Mouse (Mus musculus) liver, adult 2 months (tissue): Measurements from ENCODE around the gene Ptprs. TPM values are rescaled to one million over a fixed set of nuclear protein-coding genes. Genes with fewer than 3 reads are reported as not detected.

ENCODE experiments used
- DNase-seq: peaks from one replicate; pipeline ENCODE4 v3.0.0-alpha.2; 2011; ENCODE audit warnings: low read depth, low spot score; ENCODE audit errors: extremely low read depth
- H3K27ac ChIP-seq: fragments of 200-500 bp; replicated peaks from 2 replicates; pipeline ENCODE4 v1.5.1; 2012; ENCODE audit warnings: low read depth, mild to moderate bottlenecking, control low read depth, inconsistent platforms, low read length; ENCODE audit not compliant: insufficient read depth
- H3K27me3 ChIP-seq: fragments of 200-500 bp; 2 replicates; pipeline ENCODE4 v1.6.1; 2012; ENCODE audit warnings: mild to moderate bottlenecking, moderate library complexity, low read length, inconsistent platforms; ENCODE audit not compliant: control insufficient read depth, insufficient read depth
- H3K36me3 ChIP-seq: fragments of 200-500 bp; 2 replicates; pipeline ENCODE4 v1.6.1; 2012; ENCODE audit warnings: low read length, inconsistent platforms; ENCODE audit not compliant: control insufficient read depth, insufficient read depth
- H3K4me1 ChIP-seq: fragments of 200-500 bp; 2 replicates; pipeline ENCODE4 v1.6.1; 2011; ENCODE audit warnings: low read length; ENCODE audit not compliant: control insufficient read depth, insufficient read depth
- H3K4me3 ChIP-seq: fragments of 200-500 bp; 2 replicates; pipeline ENCODE4 v1.5.1; 2011; ENCODE audit warnings: low read depth, mild to moderate bottlenecking, control low read depth, low read length, moderate library complexity; ENCODE audit not compliant: insufficient read depth
- H3K79me2 ChIP-seq: fragments of 200-500 bp; 2 replicates; pipeline ENCODE4 v1.6.1; 2012; ENCODE audit warnings: inconsistent platforms, mild to moderate bottlenecking, low read length, moderate library complexity; ENCODE audit not compliant: control insufficient read depth, insufficient read depth
- H3K9ac ChIP-seq: fragments of 200-500 bp; 2 replicates; pipeline ENCODE4 v1.6.1; 2012; ENCODE audit warnings: low read depth, mild to moderate bottlenecking, control low read depth, inconsistent platforms, low read length
- CTCF ChIP-seq: fragments of 200-500 bp; IDR thresholded peaks from 2 replicates; pipeline ENCODE4 v1.5.1; 2011; ENCODE audit warnings: low read depth, low read length, control low read depth
- POLR2A ChIP-seq: fragments of 200-500 bp; IDR thresholded peaks from 2 replicates; pipeline ENCODE4 v1.6.1; 2011; ENCODE audit warnings: low read length, control low read depth; ENCODE audit not compliant: insufficient read depth; ENCODE audit errors: extremely low read depth
- WGBS: fragments of 180-500 bp; shearing (Covaris S2); methylation state at CpG from one replicate; pipeline ENCODE4 v1.1.7; 2018; 5-methylcytosine and 5-hydroxymethylcytosine counted together
- polyA plus RNA-seq: library from polyadenylated mRNA; depleted of rRNA; stranded (reverse); fragments of >200 nt; gene quantifications from 2 replicates; pipeline ENCODE4 v1.2.3, GENCODE M21; 2012
- total RNA-seq: library from RNA; depleted of rRNA; stranded (reverse); fragments of >200 nt; gene quantifications from 2 replicates; pipeline ENCODE4 v1.2.3, GENCODE M21; 2014

Gene Ptprs
- total and polyA plus RNA-seq, 2 experiments: 4.4 to 10.2 TPM

DNA sequence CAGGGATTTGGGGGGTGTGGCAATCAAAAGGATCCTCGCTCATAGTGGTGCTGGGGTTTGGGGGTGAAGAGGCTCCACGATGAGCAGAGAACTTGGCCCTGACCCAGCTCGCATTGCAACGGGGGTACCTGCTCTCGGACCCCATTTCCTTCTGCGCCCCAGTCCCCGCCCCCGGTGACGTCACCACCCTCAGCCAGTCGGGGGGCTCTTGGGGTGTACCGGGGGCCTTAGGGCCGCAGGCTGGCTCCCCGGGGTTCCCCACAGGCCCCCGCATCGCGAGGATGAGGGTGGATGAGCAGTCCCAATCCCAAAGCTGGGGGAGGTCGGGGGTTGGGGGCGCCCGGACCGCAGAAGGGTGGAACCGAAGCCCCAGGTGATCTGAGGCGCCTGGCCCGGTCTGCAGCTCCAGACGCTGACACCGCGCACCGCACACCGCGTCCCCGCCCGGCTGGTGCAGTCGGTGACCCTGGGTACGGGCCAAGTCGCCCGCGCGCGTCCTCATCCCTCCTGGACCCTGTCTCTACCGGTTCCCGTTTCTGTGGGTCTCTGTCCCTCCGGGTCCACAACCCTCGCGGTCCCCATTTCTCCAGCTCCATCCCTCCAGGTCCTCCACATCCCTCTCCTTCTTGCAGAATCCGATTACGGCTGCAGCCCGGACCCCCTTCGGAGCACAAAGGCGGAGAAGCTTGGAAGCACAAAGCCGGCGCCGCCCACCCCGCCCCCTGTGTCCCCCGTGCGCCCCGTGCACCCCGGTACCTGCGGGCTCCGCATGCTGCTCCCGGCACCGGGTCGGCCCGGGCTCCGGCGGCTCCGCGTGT, 490 bp downstream of the Ptprs start:
- WGBS: 3% methylated on average over 66 of the region's 66 CpGs
- peaks cover under 1% of the 10 kb centered on the region; the same call in 1 of the 2 replicates for H3K4me1 ChIP-seq

DNA sequence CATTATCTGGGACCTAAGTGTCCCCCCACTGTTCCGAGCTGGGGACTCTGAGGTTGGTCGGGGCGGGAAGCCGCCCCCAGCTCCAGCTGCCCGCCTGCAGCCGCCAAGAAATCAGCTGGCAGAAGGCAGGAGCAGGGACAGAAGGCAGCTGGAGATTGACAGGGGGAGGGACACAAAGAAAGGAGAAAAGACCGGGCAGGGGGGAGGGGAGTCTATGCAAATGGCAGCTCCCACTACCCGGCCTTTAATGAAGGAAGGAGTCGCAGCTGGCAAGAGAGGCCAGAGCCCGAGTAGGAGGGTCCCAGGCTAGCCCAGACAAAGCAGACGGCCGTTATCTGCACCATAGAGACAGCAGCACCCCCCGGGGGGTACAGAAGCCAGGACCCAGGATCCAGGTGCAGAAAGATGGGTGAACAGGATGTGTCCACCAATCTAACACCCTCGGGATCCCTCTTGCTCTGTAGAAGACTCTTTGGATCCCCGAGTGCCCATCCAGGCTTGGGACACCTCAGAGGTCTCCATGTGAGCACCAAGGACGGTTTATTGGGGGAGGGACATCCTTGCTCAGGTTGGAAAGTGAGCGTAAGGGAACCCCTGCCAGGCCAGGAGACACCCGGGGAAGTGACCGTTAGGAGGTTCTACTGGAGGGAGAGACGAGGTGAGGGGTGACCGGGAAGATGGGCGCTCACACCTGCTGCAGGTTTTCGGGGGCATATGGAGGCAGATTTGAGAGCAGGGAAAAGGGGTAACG, 1.3 kb downstream of the Ptprs start:
- WGBS: 6% methylated on average over 24 of the region's 24 CpGs
- H3K27ac ChIP-seq: no peak overlapping the region
- H3K79me2 ChIP-seq: no peaks in the 10 kb centered on the region
- H3K27me3 ChIP-seq: peaks cover 24% of the 10 kb centered on the region; the same call in 1 of the 2 replicates
- peaks cover 4% of the 10 kb centered on the region for H3K4me1 ChIP-seq
- no peak overlapping the region for H3K9ac ChIP-seq
- TF ChIP-seq POLR2A: no peak
- no peak for TF ChIP-seq CTCF
- DNase-seq: no peak
- H3K36me3 ChIP-seq: no peaks in the 10 kb centered on the region
- no peak overlapping the region for H3K4me3 ChIP-seq

More for the DNA sequence above, 490 bp downstream of the Ptprs start:
- H3K36me3 ChIP-seq: no peaks in the 10 kb centered on the region
- DNase-seq: no peak
- H3K4me3 ChIP-seq: peak overlapping the region; percentile 49
- TF ChIP-seq POLR2A: no peak
- TF ChIP-seq CTCF: no peak
- H3K27ac ChIP-seq: no peak overlapping the region
- H3K79me2 ChIP-seq: no peaks in the 10 kb centered on the region
- peaks cover 24% of the 10 kb centered on the region; the same call in 1 of the 2 replicates for H3K27me3 ChIP-seq
- H3K9ac ChIP-seq: peak overlapping the region; percentile 39; the same call in 1 of the 2 replicates

DNA sequence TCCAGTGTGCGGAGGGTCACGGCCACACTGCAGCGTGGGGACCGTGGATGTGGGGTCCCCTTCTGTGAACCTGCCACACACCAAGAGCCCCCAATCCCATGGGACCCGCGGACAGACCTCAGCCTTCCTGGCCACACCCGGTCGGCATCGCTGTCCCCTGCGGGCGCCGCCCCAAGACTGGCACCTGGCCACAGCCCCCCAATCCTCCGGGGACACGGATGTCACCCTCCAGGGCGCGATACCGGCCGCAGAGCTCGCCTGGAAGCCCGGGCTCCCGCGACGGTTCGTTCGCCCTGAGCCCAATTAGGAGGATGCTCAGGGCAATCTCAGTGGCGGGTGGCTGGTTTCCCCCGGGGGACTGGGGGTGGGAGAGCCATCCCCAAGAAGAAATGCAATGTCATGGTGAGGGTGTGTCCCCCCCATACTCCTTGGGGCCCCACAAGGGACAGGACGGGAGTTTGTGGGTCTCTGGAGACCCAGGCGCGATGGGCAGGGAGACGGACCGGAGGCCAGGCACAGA, 1.9 kb downstream of the Ptprs start:
- WGBS: 8% methylated on average over 32 of the region's 32 CpGs
- Histone ChIP-seq H3K79me2 (no peaks in the 10 kb centered on the region), H3K27me3 (peaks cover 24% of the 10 kb centered on the region; the same call in 1 of the 2 replicates), H3K27ac (no peak overlapping the region), H3K9ac (no peak overlapping the region), H3K36me3 (no peaks in the 10 kb centered on the region), H3K4me3 (no peak overlapping the region), H3K4me1 (peaks cover 4% of the 10 kb centered on the region)
- TF ChIP-seq CTCF (no peak), POLR2A (no peak)
- DNase-seq: no peak

DNA sequence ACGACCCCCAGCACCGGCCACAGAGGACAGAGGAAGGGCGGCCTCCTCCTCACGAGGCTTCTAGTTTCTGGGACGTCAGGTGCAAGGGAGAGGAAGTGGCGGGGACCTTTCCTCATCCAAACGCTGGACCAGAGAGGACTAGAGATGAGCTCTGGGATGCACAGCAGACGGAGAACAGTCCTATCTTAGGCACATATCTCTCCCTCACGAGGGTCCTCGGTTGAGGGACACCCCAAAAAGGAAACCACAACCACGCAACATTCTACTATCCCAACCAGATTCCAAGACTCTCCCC, 2.7 kb downstream of the Ptprs start:
- WGBS: 6% methylated on average over 11 of the region's 11 CpGs
- Histone ChIP-seq H3K27ac (no peak overlapping the region), H3K79me2 (no peaks in the 10 kb centered on the region), H3K4me1 (peaks cover 4% of the 10 kb centered on the region), H3K36me3 (no peaks in the 10 kb centered on the region), H3K9ac (no peak overlapping the region), H3K27me3 (peaks cover 24% of the 10 kb centered on the region; the same call in 1 of the 2 replicates), H3K4me3 (no peak overlapping the region)
- TF ChIP-seq CTCF: no peak
- no peak for TF ChIP-seq POLR2A
- no peak for DNase-seq

DNA sequence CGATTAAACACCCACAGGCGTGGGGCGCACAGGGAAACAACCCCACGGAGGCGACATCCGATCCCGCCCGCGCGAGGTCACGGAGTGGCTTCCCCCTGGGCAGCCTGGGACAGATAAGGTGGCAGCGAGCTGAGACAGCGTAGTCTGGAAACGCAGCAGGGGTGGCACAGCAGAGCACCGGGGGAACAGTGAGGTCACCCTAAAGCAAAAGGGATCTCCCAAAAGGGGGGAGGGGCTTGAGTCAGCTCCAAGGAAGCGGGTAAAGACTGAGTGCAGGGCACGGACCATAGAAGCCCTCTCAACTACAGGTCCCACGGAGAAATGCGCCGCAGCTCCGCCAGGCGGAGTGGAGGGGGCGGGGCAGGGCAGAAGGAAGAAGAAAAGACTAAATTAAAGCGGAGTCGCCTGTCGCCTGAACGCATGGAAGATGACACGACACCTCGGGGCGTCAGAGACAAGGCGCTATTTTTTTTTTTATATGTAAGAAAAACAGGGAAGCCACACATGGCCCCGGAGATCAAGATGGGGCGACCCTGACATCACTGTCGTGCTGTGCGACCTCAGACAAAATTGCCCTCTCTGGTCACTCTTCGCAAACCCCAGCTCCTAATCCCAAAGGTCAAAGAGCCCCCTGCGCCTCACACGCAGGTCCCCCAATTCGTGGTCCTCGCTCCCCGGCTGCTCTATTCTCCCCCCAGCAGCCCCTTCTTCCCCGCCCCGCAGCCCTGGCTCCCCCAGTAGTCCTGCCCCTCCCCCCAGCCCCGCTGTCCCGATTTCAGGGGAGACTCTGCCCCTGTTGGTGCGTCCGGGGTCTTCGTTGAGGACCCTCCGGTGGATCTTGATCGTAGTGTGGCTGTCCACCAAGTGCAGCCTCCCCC, 3.3 kb downstream of the Ptprs start:
- WGBS: 3% methylated on average over 50 of the region's 50 CpGs

More for the DNA sequence above, 3.3 kb downstream of the Ptprs start:
- no peak overlapping the region for H3K9ac ChIP-seq
- TF ChIP-seq POLR2A (no peak), CTCF (peak; percentile 35; the same call in 1 of the 2 replicates)
- H3K27ac ChIP-seq: no peak overlapping the region
- H3K4me3 ChIP-seq: peak overlapping the region; percentile 19; the same call in 1 of the 2 replicates
- H3K4me1 ChIP-seq: peaks cover 4% of the 10 kb centered on the region
- no peak for DNase-seq
- H3K36me3 ChIP-seq: no peaks in the 10 kb centered on the region
- no peaks in the 10 kb centered on the region for H3K79me2 ChIP-seq
- peaks cover 24% of the 10 kb centered on the region; the same call in 1 of the 2 replicates for H3K27me3 ChIP-seq
